Mouse (Mus musculus) hindbrain, postnatal 0 days (tissue): ENCODE results near the gene Alk. TPM values are rescaled to one million over a fixed set of nuclear protein-coding genes. Genes with fewer than 3 reads are reported as not detected.
A peak's percentile ranks its signal among the peaks of the same experiment; 100 is the strongest.
"Not testable (repeated sequence)": the region's sequence is repeated elsewhere in the genome, so short reads cannot be mapped to it uniquely, and the experiment has no call there.

Source experiments
- ATAC-seq: fragments of 200-750 bp; cut with Nextera tagmentation; 2 replicates; pipeline ENCODE4 v1.8.0; 2017; ENCODE audit warnings: mild to moderate bottlenecking, moderate TSS enrichment, moderate library complexity
- DNase-seq: peaks from one replicate; pipeline ENCODE4 v3.0.0-alpha.2; 2015; ENCODE audit warnings: low spot score
- H3K27ac ChIP-seq: fragments of 300-500 bp; sonication (generic); 2 replicates; pipeline ENCODE4 v1.5.1; 2014; ENCODE audit warnings: mild to moderate bottlenecking
- H3K27me3 ChIP-seq: fragments of 300-500 bp; sonication (generic); 2 replicates; pipeline ENCODE4 v1.6.1; 2014; ENCODE audit warnings: low read length, mixed read lengths; ENCODE audit not compliant: insufficient read depth
- H3K36me3 ChIP-seq: fragments of 300-500 bp; sonication (generic); 2 replicates; pipeline ENCODE4 v1.6.1; 2014; ENCODE audit warnings: low read length, mixed read lengths; ENCODE audit not compliant: insufficient read depth
- H3K4me1 ChIP-seq: fragments of 300-500 bp; sonication (generic); 2 replicates; pipeline ENCODE4 v1.6.1; 2014; ENCODE audit warnings: antibody characterized with exemption, low read length, mixed read lengths; ENCODE audit not compliant: insufficient read depth
- H3K4me2 ChIP-seq: fragments of 300-500 bp; sonication (generic); 2 replicates; pipeline ENCODE4 v1.6.1; 2014; ENCODE audit warnings: low read depth, mild to moderate bottlenecking, low read length, moderate library complexity, mixed read lengths
- H3K4me3 ChIP-seq: fragments of 300-500 bp; sonication (generic); 2 replicates; pipeline ENCODE4 v1.5.1; 2014; ENCODE audit warnings: low read length
- H3K9ac ChIP-seq: fragments of 300-500 bp; sonication (generic); replicated peaks from 2 replicates; pipeline ENCODE4 v1.6.1; 2014; ENCODE audit warnings: mild to moderate bottlenecking, low read length, moderate library complexity, mixed read lengths
- H3K9me3 ChIP-seq: fragments of 300-500 bp; sonication (generic); 2 replicates; pipeline ENCODE4 v1.6.1; 2016; ENCODE audit warnings: low read length, mixed read lengths
- CTCF ChIP-seq: IDR thresholded peaks from 2 replicates; pipeline ENCODE4 v1.5.1; 2016; ENCODE audit warnings: antibody characterized with exemption, control low read depth, low read depth
- WGBS: fragments of 180-500 bp; shearing (Covaris S2); extraction: QIAGEN DNeasy Blood & Tissue Kit; methylation state at CpG from one replicate; pipeline ENCODE4 v1.1.7; 2014; 5-methylcytosine and 5-hydroxymethylcytosine counted together
- polyA plus RNA-seq: library from polyadenylated mRNA; unstranded; fragments of >200 nt; fragmentation: Nextera tagmentation; extraction: Ambion mirVana; gene quantifications from 2 replicates; pipeline ENCODE4 v1.2.1, GENCODE M21; 2015
- total RNA-seq: library from RNA; depleted of rRNA; stranded (reverse); fragments of >200 nt; gene quantifications from 2 replicates; pipeline ENCODE4 v1.2.3, GENCODE M21; 2014

The Alk gene
- total and polyA plus RNA-seq, 2 experiments from 2014 or later, result 3.4 to 17.1 TPM

GRCm38 (mm10) chr17:72521353-72521752, 83.1 kb downstream of the Alk start:
- Histone ChIP-seq H3K4me3 (no peak overlapping the region), H3K4me1 (no peaks in the 10 kb centered on the region), H3K9me3 (no peaks in the 10 kb centered on the region), H3K27me3 (no peaks in the 10 kb centered on the region), H3K9ac (no peak overlapping the region), H3K27ac (no peak overlapping the region), H3K4me2 (no peak overlapping the region), H3K36me3 (no peaks in the 10 kb centered on the region)
- 73% methylated on average over 5 of the region's 5 CpGs for whole genome bisulfite sequencing
- no peak for TF ChIP-seq CTCF
- DNase-seq (peak; percentile 46), ATAC-seq (0 out of 2 replicates have a peak, but pooled peaks have one; percentile 32)

- no peak for TF ChIP-seq CTCF
- ATAC-seq, result no peak
- H3K27ac ChIP-seq, result no peak overlapping the region
- no peak overlapping the region for H3K9ac ChIP-seq
- 60% methylated on average over 6 of the region's 6 CpGs for WGBS
- no peaks in the 10 kb centered on the region for H3K9me3 ChIP-seq
- no peaks in the 10 kb centered on the region for H3K4me1 ChIP-seq
- no peaks in the 10 kb centered on the region for H3K36me3 ChIP-seq
- no peaks in the 10 kb centered on the region for H3K27me3 ChIP-seq
- peak; percentile 32 for DNase-seq
- no peak overlapping the region for H3K4me3 ChIP-seq
- no peak overlapping the region for H3K4me2 ChIP-seq
Observed at GRCm38 (mm10) chr17:72510746-72511145, 93.7 kb downstream of the Alk start.

DNA sequence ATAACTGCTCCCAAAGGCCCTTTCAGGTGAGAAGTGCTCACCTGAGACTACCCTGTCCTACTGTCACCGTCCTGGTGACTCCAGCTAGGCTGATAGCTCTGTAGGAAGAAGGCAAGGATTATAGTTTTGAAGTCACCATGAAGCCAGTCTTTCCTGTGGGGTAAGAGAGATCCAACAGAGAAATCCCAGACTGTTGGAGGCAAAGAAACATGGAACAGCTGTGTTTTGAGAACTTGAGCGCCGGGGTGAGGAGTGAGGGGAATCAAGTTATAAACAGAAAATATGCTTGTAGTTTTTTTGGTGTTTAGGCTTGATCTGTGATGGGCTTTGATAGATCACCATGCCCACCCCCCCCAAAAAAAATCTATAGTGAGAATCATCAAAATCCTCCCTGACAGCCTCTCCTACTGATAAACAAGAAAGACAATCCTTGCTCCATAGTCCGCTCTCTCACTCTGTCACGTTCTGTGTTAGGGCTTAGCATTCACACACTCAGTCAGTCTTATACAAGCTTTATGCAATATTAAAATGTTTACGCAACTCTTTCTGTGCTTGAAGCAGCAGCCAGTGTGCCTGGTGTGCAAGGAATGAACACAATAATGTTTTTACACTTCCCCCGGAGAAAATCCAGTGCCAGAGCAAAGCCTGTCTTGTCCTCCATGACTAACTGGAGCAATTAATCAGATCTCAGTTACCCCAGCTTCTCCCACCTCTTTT, 95.6 kb downstream of the Alk start:
- Histone ChIP-seq H3K9me3 (no peaks in the 10 kb centered on the region), H3K36me3 (no peaks in the 10 kb centered on the region), H3K4me3 (no peak overlapping the region), H3K4me2 (no peak overlapping the region), H3K9ac (no peak overlapping the region), H3K27ac (no peak overlapping the region), H3K4me1 (no peaks in the 10 kb centered on the region), H3K27me3 (no peaks in the 10 kb centered on the region)
- no peak for DNase-seq
- 80% methylated on average over 7 of the region's 7 CpGs for WGBS
- TF ChIP-seq CTCF, result no peak
- ATAC-seq, result no peak

DNA sequence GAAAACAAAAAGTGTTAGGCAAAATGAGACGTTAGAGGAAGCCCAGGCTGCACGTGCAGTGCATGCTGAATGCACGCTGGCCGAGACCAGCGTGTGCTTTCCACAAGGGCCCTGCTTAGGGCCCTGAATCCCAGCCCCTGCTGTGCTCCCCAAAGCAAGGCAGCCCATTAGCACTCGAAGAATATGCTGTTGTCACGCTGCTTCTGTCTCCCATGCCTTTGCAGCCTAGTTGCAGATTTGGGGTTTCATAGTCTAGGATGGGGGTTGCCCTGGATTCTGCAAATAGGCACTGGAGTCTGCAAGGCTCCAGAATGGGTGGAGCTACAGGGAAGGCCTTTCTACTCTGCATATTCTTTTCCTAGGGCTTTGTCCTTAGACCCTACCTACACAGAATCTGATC, 99.2 kb downstream of the Alk start:
- ATAC-seq, result peak; percentile 91
- Histone ChIP-seq H3K27ac (peak overlapping the region; percentile 56), H3K9ac (no peak overlapping the region), H3K4me1 (no peaks in the 10 kb centered on the region), H3K9me3 (no peaks in the 10 kb centered on the region), H3K36me3 (no peaks in the 10 kb centered on the region), H3K4me3 (no peak overlapping the region), H3K27me3 (no peaks in the 10 kb centered on the region), H3K4me2 (no peak overlapping the region)
- WGBS, result 17% methylated on average over 7 of the region's 7 CpGs
- peak; percentile 70 for DNase-seq
- TF ChIP-seq CTCF, result no peak

DNA sequence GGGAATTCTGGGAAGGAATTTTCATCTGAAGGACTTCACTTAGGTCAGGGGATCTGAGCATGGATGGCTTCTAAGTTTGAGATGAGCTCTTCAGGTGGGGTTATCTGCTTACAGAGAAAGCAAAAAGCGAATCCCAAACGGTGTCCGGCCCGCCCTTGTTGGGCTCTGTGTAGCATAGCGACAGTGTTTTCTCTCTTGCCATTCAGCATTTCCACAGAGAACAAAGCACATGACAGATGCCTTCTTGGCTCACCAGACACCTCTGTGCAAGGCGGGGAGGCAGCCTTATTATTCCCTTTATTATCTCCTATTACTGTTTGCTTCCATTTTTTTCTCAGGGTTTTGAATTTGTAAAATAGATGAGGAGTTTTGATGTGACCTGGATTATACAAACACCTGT, 99.8 kb downstream of the Alk start:
- no peaks in the 10 kb centered on the region for H3K27me3 ChIP-seq
- H3K36me3 ChIP-seq, result no peaks in the 10 kb centered on the region
- no peak for TF ChIP-seq CTCF
- DNase-seq, result peak; percentile 45
- 17% methylated on average over 6 of the region's 6 CpGs for WGBS
- no peak overlapping the region for H3K27ac ChIP-seq
- no peak overlapping the region for H3K9ac ChIP-seq
- peak; percentile 70; the same call in 1 of the 2 replicates for ATAC-seq
- H3K4me2 ChIP-seq, result no peak overlapping the region
- H3K4me1 ChIP-seq, result no peaks in the 10 kb centered on the region
- no peak overlapping the region for H3K4me3 ChIP-seq
- no peaks in the 10 kb centered on the region for H3K9me3 ChIP-seq

DNA sequence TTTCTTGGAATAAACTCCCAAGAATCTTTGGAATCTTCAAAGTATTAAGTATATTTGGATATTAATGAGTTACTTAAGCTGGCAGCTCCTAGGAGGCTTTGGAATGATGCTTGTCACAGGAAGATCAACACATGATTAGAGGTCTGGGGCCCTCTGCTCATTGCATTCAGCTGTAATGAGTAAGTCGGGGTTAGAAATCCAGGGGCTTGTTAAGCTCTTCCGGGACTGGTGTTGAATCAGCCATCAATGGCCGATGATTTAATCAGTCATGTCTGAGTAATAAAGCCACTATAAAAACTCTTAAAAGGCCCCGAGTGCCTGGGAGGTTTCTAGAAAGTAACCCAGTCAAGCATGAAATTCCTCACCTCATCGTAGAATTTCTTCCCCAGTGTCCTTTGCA, 109.0 kb downstream of the Alk start:
- DNase-seq (no peak), ATAC-seq (no peak)
- WGBS, result 47% methylated on average over 5 of the region's 5 CpGs
- no peak for TF ChIP-seq CTCF
- H3K27ac ChIP-seq, result no peak overlapping the region
- no peaks in the 10 kb centered on the region for H3K9me3 ChIP-seq
- no peak overlapping the region for H3K4me3 ChIP-seq
- no peaks in the 10 kb centered on the region for H3K4me1 ChIP-seq
- no peaks in the 10 kb centered on the region for H3K27me3 ChIP-seq
- no peak overlapping the region for H3K9ac ChIP-seq
- no peak overlapping the region for H3K4me2 ChIP-seq
- no peaks in the 10 kb centered on the region for H3K36me3 ChIP-seq

DNA sequence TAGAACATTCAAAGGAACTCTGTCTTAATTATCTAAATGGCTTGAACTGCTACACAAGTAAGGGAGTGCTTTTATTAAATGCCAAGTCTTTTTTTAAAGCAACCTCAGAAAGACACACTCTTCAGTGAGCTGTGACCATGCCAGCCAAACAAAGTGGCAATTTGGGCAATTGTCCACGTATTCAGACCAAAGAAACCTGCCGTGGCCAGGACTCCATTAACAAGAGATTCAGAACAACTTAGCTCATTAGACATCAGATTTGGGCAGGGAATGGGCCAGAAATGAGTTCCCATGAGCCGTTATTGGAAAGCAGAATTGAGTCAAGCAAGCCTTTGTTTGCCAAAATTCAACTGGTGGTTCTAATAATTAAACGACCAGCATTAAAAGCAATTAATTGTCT, 118.8 kb downstream of the Alk start:
- H3K4me3 ChIP-seq, result no peak overlapping the region
- WGBS, result 46% methylated on average over 4 of the region's 4 CpGs

DNA sequence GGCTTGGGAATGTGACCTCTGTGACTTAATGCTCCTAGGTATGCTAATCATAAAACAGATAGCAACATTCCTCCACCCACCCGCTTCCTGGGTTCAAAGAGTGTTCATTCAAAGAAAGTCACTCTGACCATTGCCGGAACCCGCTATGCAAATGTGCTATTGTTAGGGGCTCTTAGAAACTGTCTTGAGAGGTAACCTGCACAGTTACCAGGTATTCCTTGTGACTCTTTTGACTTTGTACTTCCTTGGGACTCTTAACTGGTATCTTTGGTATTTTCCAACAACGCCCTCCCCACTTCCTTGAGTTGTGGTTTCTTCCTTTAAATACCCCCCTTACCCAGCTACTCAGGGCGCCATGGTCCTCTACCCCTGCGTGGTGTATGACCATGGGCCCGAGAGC, 125.2 kb downstream of the Alk start:
- not testable (repeated sequence) for H3K36me3 ChIP-seq, ATAC-seq, H3K4me2 ChIP-seq, DNase-seq, H3K4me1 ChIP-seq, H3K9me3 ChIP-seq, H3K27me3 ChIP-seq, H3K27ac ChIP-seq, H3K9ac ChIP-seq, H3K4me3 ChIP-seq
- 93% methylated on average over 7 of the region's 7 CpGs for WGBS

More for the DNA sequence above, 118.8 kb downstream of the Alk start:
- Histone ChIP-seq H3K9ac (no peak overlapping the region), H3K4me2 (no peak overlapping the region), H3K9me3 (no peaks in the 10 kb centered on the region), H3K36me3 (no peaks in the 10 kb centered on the region), H3K4me1 (no peaks in the 10 kb centered on the region), H3K27me3 (no peaks in the 10 kb centered on the region), H3K27ac (no peak overlapping the region)
- DNase-seq, result peak; percentile 37
- no peak for TF ChIP-seq CTCF
- ATAC-seq, result no peak
